In genomic region chr2:115758542-115758941, GRCm38 (mm10) we compare ENCODE assay signal across 20 mouse cellular contexts.
A peak's percentile ranks its signal among the peaks of the same experiment; 100 is the strongest.
DNase-seq lines count a peak whose midpoint lies in the region; ATAC-seq lines count a peak whose summit lies in the region.
"Had no signal": no experiment of that assay in that cellular context is flagged by ENCODE, and none has a peak within 500 bp of the region (broad histone marks: within the 10 kb centered on the region; RNA-seq: fewer than 3 reads in every experiment).

No protein-coding gene starts in this region.

- 67% methylated on average over 6 of the region's 6 CpGs for WGBS in kidney, embryonic 16.5 days
- WGBS in liver, embryonic 13.5 days (ENCODE audit: insufficient replicate concordance): 60% methylated on average over 6 of the region's 6 CpGs

- H3K4me3 ChIP-seq in kidney, embryonic 16.5 days (ENCODE audit: low read length): no peak overlapping the region
- H3K4me3 ChIP-seq in liver, embryonic 13.5 days (replicated peaks): no peak overlapping the region
- H3K4me3 ChIP-seq: embryonic facial prominence, embryonic 15.5 days; forebrain, embryonic 10.5 days; heart, adult 2 months; hindbrain, embryonic 15.5 days; midbrain, embryonic 13.5 days; myocyte; neural tube, embryonic 15.5 days had no signal

- H3K27me3 ChIP-seq in kidney, embryonic 16.5 days (ENCODE audit: insufficient read depth, low read length): no peaks in the 10 kb centered on the region
- H3K27me3 ChIP-seq in liver, embryonic 13.5 days: no peaks in the 10 kb centered on the region
- H3K27me3 ChIP-seq: embryonic facial prominence, embryonic 15.5 days; hindbrain, embryonic 15.5 days; midbrain, embryonic 13.5 days; neural tube, embryonic 15.5 days had no signal

- peak; percentile 60; the same call in 1 of the 2 replicates for ATAC-seq in kidney, embryonic 16.5 days (ENCODE audit: low FRiP score, low TSS enrichment)
- peak; percentile 31; the same call in 1 of the 2 replicates for ATAC-seq in liver, embryonic 13.5 days (ENCODE audit: low read depth)
- ATAC-seq: CD4-positive, CD25-positive, alpha-beta regulatory T cell, adult 4 months; midbrain, embryonic 13.5 days had no signal

- no peaks in the 10 kb centered on the region for H3K9me3 ChIP-seq in kidney, embryonic 16.5 days (ENCODE audit: low read length)
- H3K9me3 ChIP-seq in liver, embryonic 13.5 days (replicated peaks): no peaks in the 10 kb centered on the region
- H3K9me3 ChIP-seq: embryonic facial prominence, embryonic 15.5 days; forebrain, embryonic 10.5 days; G1E; hindbrain, embryonic 15.5 days; midbrain, embryonic 13.5 days; neural tube, embryonic 15.5 days had no signal

- peak; percentile 21 for DNase-seq in lung, postnatal 36 days
- no peak for DNase-seq in lung, postnatal 4 days
- no peak for DNase-seq in liver, embryonic 13.5 days
- DNase-seq in yolk sac, embryonic 10.5 days (ENCODE audit: low spot score): peak; percentile 20
- DNase-seq in cerebellum, postnatal 36 days: no peak
- no peak for DNase-seq in spleen, postnatal 36 days (ENCODE audit: low spot score in 2 of 2)
- DNase-seq: cerebellum, adult 9-10 months; embryo, embryonic 11 days; gastrocnemius, postnatal 10 days; heart, adult 2 months; heart, postnatal 36 days had no signal

- H3K4me1 ChIP-seq in kidney, embryonic 16.5 days (ENCODE audit: insufficient read depth, low read length): peaks cover 25% of the 10 kb centered on the region
- peaks cover 5% of the 10 kb centered on the region; the same call in 1 of the 2 replicates for H3K4me1 ChIP-seq in liver, embryonic 13.5 days (replicated peaks)
- H3K4me1 ChIP-seq: embryonic facial prominence, embryonic 15.5 days; hindbrain, embryonic 15.5 days; midbrain, embryonic 13.5 days; neural tube, embryonic 15.5 days had no signal

- H3K4me2 ChIP-seq in kidney, embryonic 16.5 days (replicated peaks; ENCODE audit: low read depth, low read length): 0 out of 2 replicates have a peak overlapping the region, but pooled peaks have one; percentile 22
- H3K4me2 ChIP-seq in liver, embryonic 13.5 days: peak overlapping the region; percentile 26; the same call in 1 of the 2 replicates
- H3K4me2 ChIP-seq: embryonic facial prominence, embryonic 15.5 days; hindbrain, embryonic 15.5 days; midbrain, embryonic 13.5 days; neural tube, embryonic 15.5 days had no signal

- H3K27ac ChIP-seq in kidney, embryonic 16.5 days (ENCODE audit: low read length): no peak overlapping the region
- H3K27ac ChIP-seq in liver, embryonic 13.5 days: no peak overlapping the region
- H3K27ac ChIP-seq: embryonic facial prominence, embryonic 15.5 days; forebrain, embryonic 10.5 days; hindbrain, embryonic 15.5 days; midbrain, embryonic 13.5 days; neural tube, embryonic 15.5 days had no signal

- no peaks in the 10 kb centered on the region for H3K36me3 ChIP-seq in kidney, embryonic 16.5 days (ENCODE audit: insufficient read depth, low read length)
- no peaks in the 10 kb centered on the region for H3K36me3 ChIP-seq in liver, embryonic 13.5 days
- H3K36me3 ChIP-seq: embryonic facial prominence, embryonic 15.5 days; forebrain, embryonic 10.5 days; hindbrain, embryonic 15.5 days; midbrain, embryonic 13.5 days; neural tube, embryonic 15.5 days had no signal

- H3K9ac ChIP-seq in kidney, embryonic 16.5 days (replicated peaks; ENCODE audit: low read length): no peak overlapping the region
- H3K9ac ChIP-seq in liver, embryonic 13.5 days: no peak overlapping the region
- H3K9ac ChIP-seq: embryonic facial prominence, embryonic 15.5 days; hindbrain, embryonic 15.5 days; midbrain, embryonic 13.5 days; neural tube, embryonic 15.5 days had no signal

Comparison
In these comparisons a context has a peak if more than half of its experiments do, and no peak if none do; other contexts are left out.
1. DNase-seq: peak in lung, postnatal 36 days (single experiment) and yolk sac, embryonic 10.5 days (single experiment); none in lung, postnatal 4 days (0 of 2), liver, embryonic 13.5 days (single experiment), cerebellum, postnatal 36 days (0 of 2) and spleen, postnatal 36 days (0 of 2).